Mouse (Mus musculus) cortical plate, adult 2 months (tissue): ENCODE measurements around the gene Sh3gl3.

Experiments
- CTCF ChIP-seq: fragments of 200-500 bp; IDR thresholded peaks from 2 replicates; pipeline ENCODE4 v1.5.1; 2011; ENCODE audit warnings: mild to moderate bottlenecking, control low read depth, low read length; ENCODE audit not compliant: insufficient read depth; ENCODE audit errors: extremely low read depth
- POLR2A ChIP-seq: fragments of 200-500 bp; IDR thresholded peaks from 2 replicates; pipeline ENCODE4 v1.6.1; 2011; ENCODE audit warnings: mild to moderate bottlenecking, low read length, control low read depth; ENCODE audit not compliant: insufficient read depth; ENCODE audit errors: extremely low read depth

GRCm38 (mm10) chr7:82336132-82336531 is 162.5 kb downstream of the Sh3gl3 start:
- TF ChIP-seq POLR2A (no peak), CTCF (no peak)
